Mouse (Mus musculus): ENCODE measurements at regions not wholly inside any gene's neighbourhood (a gene's known extent, or its start where the extent isn't known, plus 50 kb on each side); places are given as distances from the start of the nearest gene placed in this dataset.

- Histone ChIP-seq H3K27me3 (ENCODE audit: control insufficient read depth, insufficient read depth, low read length) (no peaks in the 10 kb centered on the region), H3K4me1 (ENCODE audit: control insufficient read depth, insufficient read depth, low read length) (no peaks in the 10 kb centered on the region), H3K4me3 (replicated peaks; ENCODE audit: low read depth, low read length) (no peak overlapping the region), H3K4me2 (ENCODE audit: low read length) (no peak overlapping the region), H3K27ac (replicated peaks; ENCODE audit: low read depth, low read length) (no peak overlapping the region), H3K36me3 (ENCODE audit: control insufficient read depth, insufficient read depth, low read length) (no peaks in the 10 kb centered on the region), H3K9me3 (ENCODE audit: control insufficient read depth, low read length) (no peaks in the 10 kb centered on the region), H3K9ac (replicated peaks; ENCODE audit: low read length) (no peak overlapping the region)
- ATAC-seq (ENCODE audit: low FRiP score, low TSS enrichment), result no peak
- 49% methylated on average over 3 of the region's 3 CpGs for WGBS
- no peak for DNase-seq
These were observed 83.9 kb upstream of the Lhx8 start for GRCm38 (mm10) chr3:154414358-154414757.

GRCm38 (mm10) chr3:154410292-154410691 lies 79.8 kb upstream of the Lhx8 start:
- WGBS, result 96% methylated on average over 2 of the region's 2 CpGs
- Histone ChIP-seq H3K27ac (replicated peaks; ENCODE audit: low read depth, low read length) (no peak overlapping the region), H3K4me3 (replicated peaks; ENCODE audit: low read depth, low read length) (no peak overlapping the region), H3K9ac (replicated peaks; ENCODE audit: low read length) (no peak overlapping the region), H3K36me3 (ENCODE audit: control insufficient read depth, insufficient read depth, low read length) (no peaks in the 10 kb centered on the region), H3K4me2 (ENCODE audit: low read length) (no peak overlapping the region), H3K27me3 (ENCODE audit: control insufficient read depth, insufficient read depth, low read length) (no peaks in the 10 kb centered on the region), H3K9me3 (ENCODE audit: control insufficient read depth, low read length) (no peaks in the 10 kb centered on the region), H3K4me1 (ENCODE audit: control insufficient read depth, insufficient read depth, low read length) (no peaks in the 10 kb centered on the region)
- no peak for DNase-seq
- no peak for ATAC-seq (ENCODE audit: low FRiP score, low TSS enrichment)

- H3K27me3 ChIP-seq (ENCODE audit: control insufficient read depth, insufficient read depth, low read length), result no peaks in the 10 kb centered on the region
- H3K36me3 ChIP-seq (ENCODE audit: control insufficient read depth, insufficient read depth, low read length), result no peaks in the 10 kb centered on the region
- WGBS, result 72% methylated on average over 4 of the region's 4 CpGs
- H3K27ac ChIP-seq (replicated peaks; ENCODE audit: low read depth, low read length), result no peak overlapping the region
- H3K4me2 ChIP-seq (ENCODE audit: low read length), result no peak overlapping the region
- DNase-seq (no peak), ATAC-seq (ENCODE audit: low FRiP score, low TSS enrichment) (no peak)
- H3K4me1 ChIP-seq (ENCODE audit: control insufficient read depth, insufficient read depth, low read length), result no peaks in the 10 kb centered on the region
- no peaks in the 10 kb centered on the region for H3K9me3 ChIP-seq (ENCODE audit: control insufficient read depth, low read length)
- H3K4me3 ChIP-seq (replicated peaks; ENCODE audit: low read depth, low read length), result no peak overlapping the region
- H3K9ac ChIP-seq (replicated peaks; ENCODE audit: low read length), result no peak overlapping the region
These were observed 71.6 kb upstream of the Lhx8 start for GRCm38 (mm10) chr3:154402081-154402480.

GRCm38 (mm10) chr3:154393626-154394025 lies 63.2 kb upstream of the Lhx8 start:
- Histone ChIP-seq H3K4me1 (ENCODE audit: control insufficient read depth, insufficient read depth, low read length) (peaks cover 11% of the 10 kb centered on the region; the same call in 1 of the 2 replicates), H3K36me3 (ENCODE audit: control insufficient read depth, insufficient read depth, low read length) (no peaks in the 10 kb centered on the region), H3K9ac (replicated peaks; ENCODE audit: low read length) (no peak overlapping the region), H3K4me3 (replicated peaks; ENCODE audit: low read depth, low read length) (no peak overlapping the region), H3K4me2 (ENCODE audit: low read length) (no peak overlapping the region), H3K27me3 (ENCODE audit: control insufficient read depth, insufficient read depth, low read length) (no peaks in the 10 kb centered on the region), H3K9me3 (ENCODE audit: control insufficient read depth, low read length) (no peaks in the 10 kb centered on the region), H3K27ac (replicated peaks; ENCODE audit: low read depth, low read length) (no peak overlapping the region)
- DNase-seq, result no peak
- no peak for ATAC-seq (ENCODE audit: low FRiP score, low TSS enrichment)
- WGBS, result 61% methylated on average over 5 of the region's 5 CpGs

- H3K4me1 ChIP-seq (ENCODE audit: control insufficient read depth, insufficient read depth, low read length), result peaks cover 15% of the 10 kb centered on the region; the same call in 1 of the 2 replicates
- H3K4me3 ChIP-seq (replicated peaks; ENCODE audit: low read depth, low read length), result no peak overlapping the region
- H3K9me3 ChIP-seq (ENCODE audit: control insufficient read depth, low read length), result no peaks in the 10 kb centered on the region
- WGBS, result 44% methylated on average over 3 of the region's 3 CpGs
- peak; percentile 12; the same call in 1 of the 2 replicates for ATAC-seq (ENCODE audit: low FRiP score, low TSS enrichment)
- no peak overlapping the region for H3K27ac ChIP-seq (replicated peaks; ENCODE audit: low read depth, low read length)
- no peaks in the 10 kb centered on the region for H3K36me3 ChIP-seq (ENCODE audit: control insufficient read depth, insufficient read depth, low read length)
- H3K4me2 ChIP-seq (ENCODE audit: low read length), result no peak overlapping the region
- no peak overlapping the region for H3K9ac ChIP-seq (replicated peaks; ENCODE audit: low read length)
- DNase-seq, result no peak
- H3K27me3 ChIP-seq (ENCODE audit: control insufficient read depth, insufficient read depth, low read length), result no peaks in the 10 kb centered on the region
These were observed 61.2 kb upstream of the Lhx8 start for GRCm38 (mm10) chr3:154391629-154392028.

GRCm38 (mm10) chr3:154388656-154389055 lies 58.2 kb upstream of the Lhx8 start:
- H3K9ac ChIP-seq (replicated peaks; ENCODE audit: low read length), result no peak overlapping the region
- no peak overlapping the region for H3K4me2 ChIP-seq (ENCODE audit: low read length)
- H3K27ac ChIP-seq (replicated peaks; ENCODE audit: low read depth, low read length), result no peak overlapping the region
- H3K27me3 ChIP-seq (ENCODE audit: control insufficient read depth, insufficient read depth, low read length), result no peaks in the 10 kb centered on the region
- H3K4me3 ChIP-seq (replicated peaks; ENCODE audit: low read depth, low read length), result no peak overlapping the region
- H3K36me3 ChIP-seq (ENCODE audit: control insufficient read depth, insufficient read depth, low read length), result no peaks in the 10 kb centered on the region
- ATAC-seq (ENCODE audit: low FRiP score, low TSS enrichment) (no peak), DNase-seq (peak; percentile 26)
- H3K4me1 ChIP-seq (ENCODE audit: control insufficient read depth, insufficient read depth, low read length), result peaks cover 25% of the 10 kb centered on the region; the same call in 1 of the 2 replicates
- WGBS, result 21% methylated on average over 5 of the region's 5 CpGs
- no peaks in the 10 kb centered on the region for H3K9me3 ChIP-seq (ENCODE audit: control insufficient read depth, low read length)

- Histone ChIP-seq H3K9me3 (ENCODE audit: control insufficient read depth, low read length) (no peaks in the 10 kb centered on the region), H3K27ac (replicated peaks; ENCODE audit: low read depth, low read length) (no peak overlapping the region), H3K4me1 (ENCODE audit: control insufficient read depth, insufficient read depth, low read length) (peaks cover 25% of the 10 kb centered on the region; the same call in 1 of the 2 replicates), H3K4me2 (ENCODE audit: low read length) (no peak overlapping the region), H3K9ac (replicated peaks; ENCODE audit: low read length) (no peak overlapping the region), H3K36me3 (ENCODE audit: control insufficient read depth, insufficient read depth, low read length) (no peaks in the 10 kb centered on the region), H3K27me3 (ENCODE audit: control insufficient read depth, insufficient read depth, low read length) (no peaks in the 10 kb centered on the region), H3K4me3 (replicated peaks; ENCODE audit: low read depth, low read length) (no peak overlapping the region)
- 62% methylated on average over 1 of the region's 1 CpGs for WGBS
- ATAC-seq (ENCODE audit: low FRiP score, low TSS enrichment), result no peak
- DNase-seq, result no peak
These were observed 56.8 kb upstream of the Lhx8 start for GRCm38 (mm10) chr3:154387271-154387670.

- H3K27me3 ChIP-seq (ENCODE audit: control insufficient read depth, insufficient read depth, low read length), result no peaks in the 10 kb centered on the region
- peak; percentile 76 for ATAC-seq (ENCODE audit: low FRiP score, low TSS enrichment)
- H3K4me2 ChIP-seq (ENCODE audit: low read length), result no peak overlapping the region
- DNase-seq, result peak; percentile 77
- WGBS, result 5% methylated on average over 10 of the region's 10 CpGs
- H3K27ac ChIP-seq (replicated peaks; ENCODE audit: low read depth, low read length), result no peak overlapping the region
- no peak overlapping the region for H3K4me3 ChIP-seq (replicated peaks; ENCODE audit: low read depth, low read length)
- H3K9ac ChIP-seq (replicated peaks; ENCODE audit: low read length), result no peak overlapping the region
- no peaks in the 10 kb centered on the region for H3K9me3 ChIP-seq (ENCODE audit: control insufficient read depth, low read length)
- no peaks in the 10 kb centered on the region for H3K36me3 ChIP-seq (ENCODE audit: control insufficient read depth, insufficient read depth, low read length)
- peaks cover 22% of the 10 kb centered on the region; the same call in 1 of the 2 replicates for H3K4me1 ChIP-seq (ENCODE audit: control insufficient read depth, insufficient read depth, low read length)
These were observed 55.4 kb upstream of the Lhx8 start for GRCm38 (mm10) chr3:154385831-154386312.

GRCm38 (mm10) chr3:154382811-154383210 lies 52.4 kb upstream of the Lhx8 start:
- Histone ChIP-seq H3K27me3 (ENCODE audit: control insufficient read depth, insufficient read depth, low read length) (no peaks in the 10 kb centered on the region), H3K36me3 (ENCODE audit: control insufficient read depth, insufficient read depth, low read length) (no peaks in the 10 kb centered on the region), H3K4me1 (ENCODE audit: control insufficient read depth, insufficient read depth, low read length) (peaks cover 10% of the 10 kb centered on the region; the same call in 1 of the 2 replicates), H3K9me3 (ENCODE audit: control insufficient read depth, low read length) (no peaks in the 10 kb centered on the region), H3K4me2 (ENCODE audit: low read length) (no peak overlapping the region), H3K9ac (replicated peaks; ENCODE audit: low read length) (no peak overlapping the region), H3K27ac (replicated peaks; ENCODE audit: low read depth, low read length) (no peak overlapping the region), H3K4me3 (replicated peaks; ENCODE audit: low read depth, low read length) (no peak overlapping the region)
- ATAC-seq (ENCODE audit: low FRiP score, low TSS enrichment), result no peak
- no peak for DNase-seq
- WGBS, result 80% methylated on average over 6 of the region's 6 CpGs
